Mouse (Mus musculus) small intestine, adult 2 months (tissue): ENCODE measurements around the gene Kcnk6.

Source experiments
- CTCF ChIP-seq: fragments of 200-500 bp; IDR thresholded peaks from 2 replicates; pipeline ENCODE4 v1.5.1; 2012; ENCODE audit warnings: low read depth, mild to moderate bottlenecking, control low read depth, inconsistent platforms, low read length, moderate library complexity, mixed read lengths; ENCODE audit not compliant: insufficient replicate concordance, insufficient read length; ENCODE audit errors: extremely low read depth
- POLR2A ChIP-seq: fragments of 200-500 bp; IDR thresholded peaks from 2 replicates; pipeline ENCODE4 v1.6.1; 2012; ENCODE audit warnings: low read depth, mild to moderate bottlenecking, control low read depth, inconsistent platforms, low read length, moderate library complexity

- no peak for TF ChIP-seq POLR2A
- TF ChIP-seq CTCF = no peak
Measured at GRCm38 (mm10) chr7:29213675-29214082, 18.6 kb downstream of the Kcnk6 start, which contains the start of gene Catsperg1.
